In genomic region chr16:52060100-52060719, GRCm38 (mm10) we compare ENCODE assay signal across 8 mouse cellular contexts. TPM values are rescaled to one million over a fixed set of nuclear protein-coding genes. Genes with fewer than 3 reads are reported as not detected.
DNase-seq lines count a peak whose midpoint lies in the region; ATAC-seq lines count a peak whose summit lies in the region.

No protein-coding gene starts in this region.

- H3K9ac ChIP-seq in kidney, embryonic 15.5 days, result no peak overlapping the region
- H3K9ac ChIP-seq in midbrain, embryonic 14.5 days (replicated peaks; ENCODE audit: low read length), result no peak overlapping the region

- WGBS in kidney, embryonic 15.5 days, result 67% methylated on average over 17 of the region's 17 CpGs
- 89% methylated on average over 17 of the region's 17 CpGs for WGBS in midbrain, embryonic 14.5 days

- DNase-seq in kidney, adult 11 months, result no peak
- peak; percentile 62 for DNase-seq in c-Kit-positive CD71-negative TER-119-negative erythroid progenitor cells, embryonic 14.5 days (ENCODE audit: low read depth)
- DNase-seq in heart, postnatal 4 days, result peak; percentile 45
- DNase-seq in lung, postnatal 10 days, result peak; percentile 60
- DNase-seq in spleen, postnatal 36 days (ENCODE audit: low spot score in 2 of 2), result peak; percentile 94 to 95
- no peak for DNase-seq in midbrain, embryonic 14.5 days
- no peak for DNase-seq in cerebellum, adult 8-10 months

- H3K4me1 ChIP-seq in kidney, embryonic 15.5 days, result peaks cover 50% of the 10 kb centered on the region
- peaks cover 3% of the 10 kb centered on the region; the same call in 1 of the 2 replicates for H3K4me1 ChIP-seq in midbrain, embryonic 14.5 days (ENCODE audit: control insufficient read depth, insufficient read depth, low read length)

- H3K4me3 ChIP-seq in kidney, embryonic 15.5 days (replicated peaks), result no peak overlapping the region
- H3K4me3 ChIP-seq in midbrain, embryonic 14.5 days (replicated peaks; ENCODE audit: low read depth, low read length), result no peak overlapping the region

- ATAC-seq in kidney, embryonic 15.5 days (replicated peaks; ENCODE audit: low FRiP score), result peak; percentile 59; the same call in 1 of the 2 replicates
- ATAC-seq in midbrain, embryonic 14.5 days (ENCODE audit: low FRiP score, low TSS enrichment), result no peak

- H3K36me3 ChIP-seq in kidney, embryonic 15.5 days, result peaks cover 10% of the 10 kb centered on the region
- H3K36me3 ChIP-seq in midbrain, embryonic 14.5 days (ENCODE audit: control insufficient read depth, insufficient read depth, low read length), result no peaks in the 10 kb centered on the region

- no peak overlapping the region for H3K4me2 ChIP-seq in kidney, embryonic 15.5 days
- H3K4me2 ChIP-seq in midbrain, embryonic 14.5 days (ENCODE audit: low read length), result no peak overlapping the region

- no peaks in the 10 kb centered on the region for H3K9me3 ChIP-seq in kidney, embryonic 15.5 days (replicated peaks)
- H3K9me3 ChIP-seq in midbrain, embryonic 14.5 days (ENCODE audit: control insufficient read depth, low read length), result no peaks in the 10 kb centered on the region

- peak overlapping the region; percentile 11 for H3K27ac ChIP-seq in kidney, embryonic 15.5 days
- no peak overlapping the region for H3K27ac ChIP-seq in midbrain, embryonic 14.5 days (replicated peaks; ENCODE audit: low read depth, low read length)

- no peaks in the 10 kb centered on the region for H3K27me3 ChIP-seq in kidney, embryonic 15.5 days
- no peaks in the 10 kb centered on the region for H3K27me3 ChIP-seq in midbrain, embryonic 14.5 days (ENCODE audit: control insufficient read depth, insufficient read depth, low read length)

RNA-seq across cellular contexts. Expression of gene Cblb, which starts 29.2 kb away (rescaled TPM):
- polyA plus RNA-seq in kidney, embryonic 15.5 days (2015; fragmentation: Nextera tagmentation; extraction: Ambion mirVana), result 18.1 and 19.3 TPM in 2 replicates
- total RNA-seq in heart, postnatal 4 days (2021), result 10 to 100 TPM; 15.4 to 17.2 TPM
- 12.7 and 19.4 TPM in 2 replicates for polyA plus RNA-seq in midbrain, embryonic 14.5 days (2014; fragmentation: Nextera tagmentation; extraction: Ambion mirVana)

Comparison
In these comparisons a context has a peak if more than half of its experiments do, and no peak if none do; other contexts are left out.
1. DNase-seq: peak in c-Kit-positive CD71-negative TER-119-negative erythroid progenitor cells, embryonic 14.5 days (single experiment), heart, postnatal 4 days (single experiment), lung, postnatal 10 days (single experiment) and spleen, postnatal 36 days (2 of 2); none in kidney, adult 11 months (single experiment), midbrain, embryonic 14.5 days (single experiment) and cerebellum, adult 8-10 months (single experiment).